Mouse (Mus musculus) neutrophil, adult 5-6 weeks (primary cell): Measurements from ENCODE around the gene Apol8. TPM values are rescaled to one million over a fixed set of nuclear protein-coding genes. Genes with fewer than 3 reads are reported as not detected.

Experiments used
- ATAC-seq: fragments of 151-379, 151-347 bp; 2 replicates; pipeline ENCODE4 v1.8.0; 2017; ENCODE audit warnings: mild to moderate bottlenecking, moderate TSS enrichment; ENCODE audit not compliant: insufficient number of reproducible peaks, poor library complexity, low FRiP score, severe bottlenecking; ENCODE audit errors: extremely low read depth
- total RNA-seq: library from RNA; stranded (forward); fragments of 200-1000 nt; gene quantifications from 2 replicates; pipeline ENCODE4 v1.2.3, GENCODE M21; 2017

Apol8 gene
- 0.81 and 2.5 TPM in 2 replicates for total RNA-seq

DNA sequence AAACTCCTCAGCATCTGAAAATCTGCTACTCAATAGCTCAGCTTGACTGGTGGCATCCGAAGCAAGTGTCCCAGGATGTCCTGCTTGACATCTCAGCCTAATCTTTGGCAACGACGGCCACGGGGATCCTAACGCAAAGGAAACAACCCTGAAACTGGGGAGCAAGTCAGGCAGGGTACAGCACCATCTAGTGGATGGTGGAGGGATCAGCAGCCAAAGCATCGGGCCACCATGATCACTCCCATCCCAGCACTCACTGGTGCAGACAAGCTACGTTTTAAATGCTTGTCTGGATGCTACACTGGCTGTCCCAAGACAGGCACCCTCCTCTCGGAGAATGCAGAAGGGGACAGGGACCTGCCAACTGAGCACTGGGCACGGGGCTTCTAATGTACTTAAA, at the start of gene Apol8:
Gene Apol8 (minus strand): TSS at position 156 of the 400 bp plus-strand sequence.
- ATAC-seq = peak; percentile 72

- ATAC-seq = peak; percentile 56
Measured at GRCm38 (mm10) chr15:77805657-77806056, 48.9 kb upstream of the Apol8 start.

GRCm38 (mm10) chr15:77804949-77805348, 48.1 kb upstream of the Apol8 start:
- no peak for ATAC-seq

- ATAC-seq = no peak
Measured at GRCm38 (mm10) chr15:77804460-77804859, 47.7 kb upstream of the Apol8 start.

DNA sequence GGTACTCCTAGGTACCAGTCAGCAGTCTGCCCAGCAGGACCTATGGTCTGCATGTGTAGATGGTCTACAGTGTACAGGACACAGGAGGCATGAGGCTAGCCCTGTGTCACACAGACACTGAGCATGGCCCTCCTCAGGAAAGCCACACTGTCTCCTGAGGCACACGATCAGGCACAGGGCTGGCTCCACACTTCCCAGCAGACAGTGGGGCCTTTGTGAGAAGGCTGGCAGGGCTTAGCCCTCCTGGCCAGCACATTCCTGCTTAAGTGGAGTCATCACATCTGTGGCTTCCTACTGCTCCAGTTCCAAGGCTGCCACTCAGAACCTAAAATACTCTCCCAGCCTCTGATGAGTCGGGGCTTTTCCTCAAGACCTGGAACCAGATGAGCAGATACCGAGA, 46.9 kb upstream of the Apol8 start:
- no peak for ATAC-seq

- ATAC-seq = no peak
Measured at GRCm38 (mm10) chr15:77802992-77803391, 46.2 kb upstream of the Apol8 start.

DNA sequence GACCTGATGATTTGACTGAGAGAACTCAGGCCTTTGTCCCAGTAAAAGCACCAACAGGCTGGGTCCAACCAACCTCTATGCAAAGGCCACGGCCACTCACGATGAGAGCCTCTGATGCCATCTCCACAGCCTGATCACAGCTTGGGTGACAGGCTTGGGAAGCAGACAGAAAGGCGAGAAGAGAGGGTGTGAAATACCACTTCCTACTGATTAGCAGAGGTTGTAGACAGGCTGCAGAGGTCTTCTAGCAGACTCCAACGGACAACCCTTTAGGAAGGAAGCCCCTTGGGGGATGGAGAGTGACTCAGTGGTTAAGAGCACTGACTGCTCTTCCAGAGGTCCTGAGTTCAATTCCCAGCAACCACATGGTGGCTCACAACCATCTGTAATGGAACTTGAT, 44.4 kb upstream of the Apol8 start:
- ATAC-seq = no peak

DNA sequence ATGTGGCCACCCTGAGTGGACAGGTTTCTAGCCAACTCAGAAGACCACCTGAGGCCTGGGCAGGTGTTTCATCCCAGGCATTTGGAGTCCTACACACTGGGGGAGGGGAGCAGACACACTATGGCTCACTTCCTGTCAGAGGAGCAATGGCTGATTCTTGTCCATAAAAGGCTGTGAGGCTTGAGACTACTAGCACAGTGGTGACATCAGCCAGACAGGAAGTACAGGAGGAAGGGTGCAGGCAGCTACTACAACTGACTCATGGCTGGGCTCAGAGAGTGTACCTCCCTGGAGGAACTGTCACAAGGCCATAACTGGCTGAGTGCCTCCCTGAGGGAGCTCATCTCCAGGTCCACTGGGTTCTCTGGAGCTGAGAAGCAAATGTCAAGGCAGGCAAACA, 43.7 kb upstream of the Apol8 start:
- peak; percentile 88 for ATAC-seq

DNA sequence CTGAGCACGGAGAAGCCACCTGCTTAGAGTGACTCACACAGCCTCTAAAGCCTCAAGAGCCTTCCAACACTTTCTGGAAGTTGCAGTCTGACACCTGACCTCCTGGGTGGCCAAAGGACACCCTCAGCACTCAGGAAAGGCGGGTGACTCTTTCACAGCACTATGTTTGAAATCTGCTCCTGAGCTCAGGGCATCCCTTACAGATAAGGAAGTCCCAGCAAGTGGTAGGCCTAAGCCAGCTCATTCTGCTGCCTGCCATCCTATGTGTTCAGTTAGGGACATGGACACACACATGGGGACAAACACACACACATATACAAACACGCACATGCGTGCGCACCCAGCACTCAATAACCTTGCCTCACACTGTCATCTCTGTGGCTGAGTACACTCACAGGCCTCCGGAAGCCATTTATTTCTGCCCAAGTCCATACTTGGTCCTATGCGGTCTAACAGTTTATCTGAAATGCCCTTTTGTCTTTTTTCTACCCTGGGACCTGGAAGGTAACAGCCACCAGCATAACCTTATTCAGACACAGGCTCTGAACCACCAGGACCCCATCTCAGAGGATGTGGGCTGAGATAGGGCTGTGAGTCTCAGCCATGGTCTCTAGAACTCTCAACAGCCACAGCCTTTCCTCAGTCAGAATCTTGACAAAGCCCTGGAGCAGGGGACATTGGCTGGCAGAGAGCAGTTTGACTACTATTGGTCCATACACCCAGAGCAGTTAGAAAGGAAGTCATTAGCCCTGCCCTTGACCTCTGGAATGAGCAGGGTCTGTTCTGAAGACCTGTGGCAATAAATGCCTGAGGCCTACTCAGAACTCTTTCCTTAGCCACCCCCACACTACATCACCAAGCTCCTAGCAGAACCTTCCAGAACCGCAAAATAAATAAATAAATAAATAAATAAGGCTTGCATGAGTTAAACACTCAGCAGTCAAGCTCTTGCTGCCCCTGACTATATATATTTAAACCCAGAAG, 43.0 kb upstream of the Apol8 start:
- ATAC-seq = no peak

DNA sequence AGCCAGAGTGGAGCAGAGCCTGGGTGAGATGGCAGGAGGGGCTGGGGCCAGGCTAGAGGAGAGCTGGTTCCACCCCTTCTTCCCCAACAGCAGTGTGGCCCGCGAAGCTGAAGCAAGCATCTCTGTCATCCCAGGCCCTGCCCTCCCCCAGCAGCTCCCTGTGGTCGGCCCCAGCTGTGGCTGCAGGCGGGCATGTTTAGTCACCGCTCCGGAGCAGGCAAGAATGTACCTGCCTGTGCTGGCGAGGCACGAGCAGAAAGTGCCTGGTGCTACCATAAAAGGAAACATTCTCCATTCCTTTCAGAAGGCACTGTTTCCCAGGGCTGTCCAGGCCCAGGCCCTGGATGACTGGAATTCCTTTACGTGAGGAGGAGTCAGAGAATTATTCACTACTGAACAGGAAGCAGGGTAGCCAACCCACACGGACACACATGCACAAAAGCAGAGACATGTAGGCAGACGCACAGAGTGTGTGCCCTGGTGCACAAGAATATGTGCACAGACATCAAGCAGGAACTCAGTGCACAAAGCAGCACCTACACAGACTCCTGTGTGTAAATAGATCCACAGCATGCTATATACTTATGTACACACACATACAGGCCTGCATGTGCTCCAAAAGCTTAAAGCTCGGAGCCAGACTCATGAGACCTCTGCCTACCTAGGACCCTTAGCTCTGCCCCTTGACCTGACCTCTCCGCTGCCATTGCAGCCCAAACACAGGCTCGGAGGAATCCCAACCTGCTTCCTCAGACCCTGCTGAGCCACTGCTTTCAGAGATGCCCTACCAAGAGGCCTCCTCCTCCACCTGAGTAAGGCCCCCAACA, 42.1 kb upstream of the Apol8 start:
- ATAC-seq = no peak

- peak; percentile 35; the same call in 1 of the 2 replicates for ATAC-seq
Measured at GRCm38 (mm10) chr15:77797609-77798411, 41.0 kb upstream of the Apol8 start.

- ATAC-seq = no peak
Measured at GRCm38 (mm10) chr15:77796409-77797035, 39.7 kb upstream of the Apol8 start.

GRCm38 (mm10) chr15:77794908-77795356, 38.1 kb upstream of the Apol8 start:
- no peak for ATAC-seq

DNA sequence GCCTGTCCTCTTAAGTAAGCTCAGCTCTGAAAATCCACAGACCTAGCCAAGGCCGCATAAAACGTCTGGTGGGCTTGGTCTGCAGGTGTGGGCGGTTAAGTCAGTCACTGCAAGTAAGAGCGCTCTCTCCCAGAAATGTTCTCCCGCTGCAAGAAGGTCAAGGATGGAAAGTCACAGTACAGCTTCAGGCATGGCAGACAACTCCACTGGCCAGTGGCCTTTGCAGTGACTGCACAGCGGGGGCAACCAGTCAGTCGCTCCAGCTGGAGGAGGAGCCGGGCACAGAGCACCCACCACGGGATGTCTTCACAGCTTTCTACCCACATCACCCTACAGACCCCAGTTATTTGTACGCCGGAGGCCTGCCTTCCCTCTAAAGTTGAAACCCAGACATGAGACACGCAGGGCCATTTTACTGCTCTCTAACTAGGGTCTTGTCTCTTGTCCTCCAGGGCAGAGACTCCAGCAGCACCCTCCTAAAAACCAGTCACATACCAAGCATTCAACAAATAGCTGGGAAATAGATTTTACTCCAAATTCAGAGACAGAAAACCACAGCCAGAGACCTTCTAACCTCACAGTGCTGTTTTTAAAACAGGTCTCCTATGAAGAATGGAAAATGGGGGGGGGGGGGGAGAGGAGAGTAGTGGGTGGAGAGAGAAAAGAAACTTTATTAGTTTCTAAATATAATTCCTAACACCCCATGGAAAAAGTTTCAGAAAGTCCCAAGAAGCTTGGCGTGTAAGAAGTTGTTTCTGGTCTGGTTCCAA, 37.5 kb upstream of the Apol8 start:
- ATAC-seq = no peak

GRCm38 (mm10) chr15:77793554-77793953, 36.8 kb upstream of the Apol8 start:
- ATAC-seq = no peak

GRCm38 (mm10) chr15:77793094-77793493, 36.3 kb upstream of the Apol8 start:
- ATAC-seq = no peak

- ATAC-seq = no peak
Measured at GRCm38 (mm10) chr15:77792056-77792455, 35.3 kb upstream of the Apol8 start.
